Mouse (Mus musculus) layer of hippocampus, adult 11-12 months (tissue): ENCODE measurements around the gene Olfr308.
"Not testable (repeated sequence)": the region's sequence is repeated elsewhere in the genome, so short reads cannot be mapped to it uniquely, and the experiment has no call there.

Experiments used
- DNase-seq: peaks from one replicate; pipeline ENCODE4 v3.0.0; 2022; ENCODE audit warnings: low spot score

The Olfr308 gene

DNA sequence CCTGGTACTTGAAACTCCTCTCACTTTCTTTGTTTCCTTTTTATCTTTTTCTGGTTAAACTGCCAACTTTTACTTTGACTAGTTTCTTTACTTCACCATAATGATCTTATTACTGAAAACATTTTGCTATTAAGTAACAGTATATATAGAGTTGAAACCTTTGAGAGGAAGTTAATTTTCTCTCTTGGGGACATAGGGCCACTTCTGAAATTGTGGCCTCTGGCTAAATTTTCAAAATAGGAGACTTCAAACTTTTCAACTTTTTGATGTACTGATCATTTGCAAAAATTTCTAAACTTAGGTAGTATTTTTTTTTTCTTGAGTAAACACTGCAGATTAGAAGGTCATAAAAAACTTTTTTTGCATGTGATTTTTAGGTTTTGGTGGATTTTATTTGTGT is at the start of gene Olfr308:
TSS of gene Olfr308 (minus strand) at position 101 of the 400 bp plus-strand sequence.
- no peak for DNase-seq

DNA sequence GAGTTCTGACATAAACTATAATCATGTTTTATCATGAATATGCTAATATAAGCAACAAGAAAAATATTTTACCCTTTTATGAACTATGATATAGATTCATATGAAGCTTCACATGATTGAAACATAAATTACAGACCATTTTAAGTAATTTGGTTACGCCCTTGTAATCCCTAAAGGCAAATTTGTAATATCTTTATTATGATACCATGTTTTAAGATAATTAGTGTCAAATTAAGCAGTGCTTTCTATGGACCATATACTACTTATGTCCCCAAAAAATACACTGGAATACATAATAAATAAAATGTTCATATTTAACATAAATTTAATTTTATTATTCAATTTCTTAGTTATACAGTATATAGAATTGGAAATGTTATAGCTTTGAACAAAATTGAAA is 41.4 kb upstream of the Olfr308 start, which contains the start of gene Olfr305:
TSS of gene Olfr305 (minus strand) at position 101 of the 400 bp plus-strand sequence.
- DNase-seq: no peak

DNA sequence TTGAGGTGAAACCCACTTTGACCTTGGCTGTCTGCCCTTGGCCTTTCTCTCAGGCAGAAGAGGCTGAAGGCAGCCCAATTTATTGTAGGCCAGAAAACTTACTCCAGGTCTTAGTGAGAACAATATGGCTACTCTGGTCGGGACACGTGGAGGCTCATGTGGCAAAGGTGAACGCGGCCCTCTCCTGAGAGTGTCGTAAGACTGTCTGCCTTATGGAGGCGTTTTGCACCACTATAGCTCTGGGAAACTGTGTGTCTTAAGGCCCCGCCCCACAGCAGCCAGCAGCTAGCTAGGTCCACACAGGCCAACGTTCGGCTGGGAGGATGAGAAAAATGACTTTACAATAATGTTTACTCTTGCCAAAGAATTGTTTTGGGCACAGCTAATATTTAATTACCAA is 20.9 kb upstream of the Olfr308 start:
- DNase-seq: not testable (repeated sequence)

DNA sequence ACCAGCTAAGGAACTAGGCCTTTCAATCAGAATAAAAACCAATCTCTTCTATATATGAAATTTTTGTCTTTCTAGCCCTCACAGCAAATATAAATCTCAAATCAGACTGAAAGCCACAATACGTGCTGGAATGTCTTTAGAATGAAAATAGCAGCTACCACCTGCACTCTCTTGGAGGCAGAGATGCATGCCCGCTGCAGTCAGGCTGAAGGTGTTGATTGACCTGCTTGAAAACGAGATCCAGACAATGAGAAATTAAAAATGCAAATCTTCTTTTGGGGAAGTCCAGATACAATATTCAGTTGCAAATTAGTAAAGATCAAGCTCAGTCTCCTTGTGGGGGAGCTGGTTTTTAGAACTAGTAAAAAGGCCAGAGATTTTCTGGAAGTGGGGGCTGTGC is 18.8 kb upstream of the Olfr308 start:
- no peak for DNase-seq

DNA sequence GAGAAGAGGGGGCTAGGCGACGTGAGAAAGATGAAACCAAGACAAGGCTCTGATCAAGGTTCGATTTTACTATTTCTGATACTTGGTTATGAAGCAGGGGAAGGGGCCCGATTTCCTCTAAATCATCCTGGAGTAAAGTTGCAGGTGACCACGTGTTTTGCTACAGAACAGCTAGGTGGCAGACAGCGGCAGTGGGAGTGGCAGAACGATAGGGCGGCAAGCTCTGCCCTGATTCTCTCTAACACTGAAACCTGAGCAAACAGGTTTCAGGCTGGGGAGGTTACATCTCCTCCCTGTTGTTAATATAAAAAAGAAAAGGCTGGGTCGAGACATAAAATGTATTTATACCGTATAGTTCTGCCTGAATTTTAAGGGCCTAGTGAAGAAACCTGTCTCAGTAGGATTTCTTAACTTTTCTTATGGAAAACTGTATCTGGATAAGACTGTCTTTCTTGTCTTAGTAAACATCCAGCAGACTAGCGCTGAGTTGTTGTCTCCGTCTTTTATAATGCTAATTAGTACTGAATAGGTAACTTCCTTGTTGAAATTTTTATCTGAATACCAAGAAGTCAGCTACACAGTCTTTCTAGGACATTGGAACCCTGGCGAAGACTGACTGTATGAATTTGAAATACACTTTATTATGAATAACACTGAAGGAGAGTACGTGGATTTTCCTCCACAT is 17.6 kb upstream of the Olfr308 start:
- no peak for DNase-seq

DNA sequence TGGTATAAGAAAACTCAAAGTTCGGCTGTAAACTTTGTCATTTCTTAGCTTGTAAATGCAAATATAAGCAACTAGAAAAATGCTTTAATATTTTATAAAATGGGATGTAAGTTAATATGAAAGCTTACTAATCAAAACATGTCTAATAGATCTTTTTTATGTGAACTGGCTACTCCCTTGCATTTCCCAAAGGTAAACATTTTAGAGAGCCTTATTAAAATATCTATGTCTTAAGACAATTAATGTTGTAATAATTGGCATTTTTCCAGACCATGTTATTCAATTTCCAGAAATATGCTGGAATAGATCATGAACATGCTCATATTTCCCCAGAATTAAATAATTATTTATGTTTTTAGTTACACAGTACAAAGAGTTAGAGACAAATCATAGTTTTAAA is 12.1 kb upstream of the Olfr308 start, which contains the start of gene Olfr307:
TSS of gene Olfr307 (minus strand) at position 101 of the 400 bp plus-strand sequence.
- no peak for DNase-seq

DNA sequence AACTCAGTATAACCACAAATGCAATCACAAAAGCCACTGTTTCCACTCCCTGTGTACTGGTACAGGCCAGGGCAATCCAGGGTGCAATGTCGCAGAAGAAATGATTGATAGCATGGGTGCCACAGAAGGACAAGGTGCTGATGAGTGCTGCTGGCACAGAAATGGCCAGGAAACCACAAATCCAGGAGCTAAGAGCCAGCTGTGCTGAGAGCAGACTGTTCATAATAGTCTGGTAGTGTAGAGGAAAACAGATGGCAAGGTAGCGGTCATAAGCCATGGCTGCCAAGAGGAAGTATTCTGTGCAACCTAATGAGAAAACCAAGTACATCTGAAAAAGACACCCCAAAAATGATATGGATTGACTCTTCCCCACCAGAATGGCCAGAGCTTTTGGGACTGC is 4.1 kb downstream of the Olfr308 start:
- no peak for DNase-seq

DNA sequence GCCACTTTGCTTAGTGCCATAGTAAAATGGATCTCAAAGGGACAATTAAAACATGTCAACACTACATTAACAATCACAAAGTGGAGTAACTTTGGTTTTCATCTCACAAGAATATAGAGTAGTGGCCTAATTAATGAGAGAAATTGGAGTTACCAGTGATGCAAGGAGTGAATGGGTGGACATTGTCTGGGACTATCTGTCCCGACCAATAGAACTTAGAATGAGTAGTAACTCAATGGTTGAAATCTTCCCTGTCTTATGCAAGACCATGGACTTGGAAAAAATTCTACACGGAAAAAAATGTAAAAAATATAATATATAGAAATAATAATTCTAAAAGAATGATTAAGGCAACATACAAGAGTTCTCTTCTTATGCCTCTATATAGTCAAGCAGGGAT is 11.8 kb downstream of the Olfr308 start, which contains the start of gene Olfr309:
TSS of gene Olfr309 (minus strand) at position 101 of the 400 bp plus-strand sequence.
- no peak for DNase-seq

DNA sequence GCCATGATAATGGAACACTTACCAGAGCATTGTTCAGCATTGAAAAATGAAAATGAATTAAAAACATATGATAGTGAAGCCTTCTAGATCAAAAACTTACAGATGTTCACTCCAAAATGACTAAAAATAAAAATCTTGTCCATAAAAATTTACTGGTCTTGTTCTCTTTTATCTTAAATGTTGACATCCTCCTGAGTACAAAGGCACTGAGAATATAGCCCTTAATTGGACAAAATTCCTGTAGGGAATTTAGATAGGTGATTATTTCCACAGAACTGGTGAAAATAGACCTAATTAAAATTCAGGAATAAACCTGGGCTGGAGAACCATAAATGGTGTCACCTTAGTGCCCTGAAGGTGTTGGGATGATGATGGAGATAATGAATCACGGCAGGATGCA is 48.4 kb downstream of the Olfr308 start, which contains the start of gene Olfr310:
TSS of gene Olfr310 (minus strand) at position 101 of the 400 bp plus-strand sequence.
- DNase-seq: no peak
